Mouse (Mus musculus): ENCODE data around the gene Sod1. TPM values are rescaled to one million over a fixed set of nuclear protein-coding genes. Genes with fewer than 3 reads are reported as not detected.

The Sod1 gene
- polyA plus RNA-seq (2017; shearing (Covaris generic)), result 1,000 to 10,000 TPM; 1,036 to 1,092 TPM

GRCm38 (mm10) chr16:90220026-90220891 lies at the start of gene Sod1:
Gene Sod1 (plus strand): TSS chr16:90220754.
- ATAC-seq, result peak; percentile 90

- no peak for ATAC-seq
These were observed 49.1 kb upstream of the Sod1 start for GRCm38 (mm10) chr16:90171416-90171815.

- no peak for ATAC-seq
These were observed 44.1 kb upstream of the Sod1 start for GRCm38 (mm10) chr16:90176472-90176871.

GRCm38 (mm10) chr16:90177425-90177824 lies 43.1 kb upstream of the Sod1 start:
- no peak for ATAC-seq

GRCm38 (mm10) chr16:90178404-90178803 lies 42.1 kb upstream of the Sod1 start:
- no peak for ATAC-seq

GRCm38 (mm10) chr16:90179892-90180291 lies 40.7 kb upstream of the Sod1 start:
- no peak for ATAC-seq

GRCm38 (mm10) chr16:90180975-90181374 lies 39.6 kb upstream of the Sod1 start:
- ATAC-seq, result no peak

GRCm38 (mm10) chr16:90181673-90182072 lies 38.9 kb upstream of the Sod1 start:
- ATAC-seq, result no peak

GRCm38 (mm10) chr16:90184135-90184534 lies 36.4 kb upstream of the Sod1 start:
- ATAC-seq, result no peak

GRCm38 (mm10) chr16:90185928-90186588 lies 34.5 kb upstream of the Sod1 start:
- peak; percentile 96 for ATAC-seq

GRCm38 (mm10) chr16:90187453-90187852 lies 33.1 kb upstream of the Sod1 start:
- no peak for ATAC-seq

GRCm38 (mm10) chr16:90191289-90191688 lies 29.3 kb upstream of the Sod1 start:
- no peak for ATAC-seq

- no peak for ATAC-seq
These were observed 26.8 kb upstream of the Sod1 start for GRCm38 (mm10) chr16:90193719-90194118.

GRCm38 (mm10) chr16:90196688-90197240 lies 23.8 kb upstream of the Sod1 start:
- no peak for ATAC-seq

GRCm38 (mm10) chr16:90197337-90197973 lies 23.1 kb upstream of the Sod1 start:
- peak; percentile 91 for ATAC-seq

- no peak for ATAC-seq
These were observed 21.9 kb upstream of the Sod1 start for GRCm38 (mm10) chr16:90198626-90199025.

- no peak for ATAC-seq
These were observed 21.4 kb upstream of the Sod1 start for GRCm38 (mm10) chr16:90199174-90199573.

GRCm38 (mm10) chr16:90202140-90202539 lies 18.4 kb upstream of the Sod1 start:
- ATAC-seq, result no peak

GRCm38 (mm10) chr16:90203226-90203962 lies 17.2 kb upstream of the Sod1 start:
- no peak for ATAC-seq

GRCm38 (mm10) chr16:90204868-90205267 lies 15.7 kb upstream of the Sod1 start:
- no peak for ATAC-seq

GRCm38 (mm10) chr16:90208996-90209395 lies 11.6 kb upstream of the Sod1 start:
- ATAC-seq, result no peak

- no peak for ATAC-seq
These were observed 9.8 kb upstream of the Sod1 start for GRCm38 (mm10) chr16:90210717-90211116.

Measured in CD4-positive, CD25-positive, alpha-beta regulatory T cell, adult 4 months (primary cell).